Mouse (Mus musculus) cerebellum, adult 2 months (tissue): Measurements from ENCODE around the gene Kcng4. TPM values are rescaled to one million over a fixed set of nuclear protein-coding genes. Genes with fewer than 3 reads are reported as not detected.

ENCODE experiments used
- DNase-seq, 2 experiments: peaks; one replicate each; pipeline ENCODE4 v3.0.0; 2021
- H3K27ac ChIP-seq: fragments of 200-500 bp; 2 replicates; pipeline ENCODE4 v1.5.1; 2012; ENCODE audit warnings: low read length, control low read depth, inconsistent platforms; ENCODE audit not compliant: insufficient read depth
- H3K27me3 ChIP-seq: fragments of 200-500 bp; 2 replicates; pipeline ENCODE4 v1.6.1; 2012; ENCODE audit warnings: inconsistent platforms, mild to moderate bottlenecking, low read length, moderate library complexity; ENCODE audit not compliant: control insufficient read depth, insufficient read depth
- H3K4me1 ChIP-seq: fragments of 200-500 bp; 2 replicates; pipeline ENCODE4 v1.6.1; 2011; ENCODE audit warnings: low read length; ENCODE audit not compliant: control insufficient read depth, insufficient read depth
- H3K4me3 ChIP-seq: fragments of 200-500 bp; replicated peaks from 2 replicates; pipeline ENCODE3; 2011; ENCODE audit warnings: mild to moderate bottlenecking, low read depth, low read length, control low read depth; ENCODE audit not compliant: insufficient read depth
- CTCF ChIP-seq: fragments of 200-500 bp; IDR thresholded peaks from 2 replicates; pipeline ENCODE4 v1.5.1; 2011; ENCODE audit warnings: low read depth, mild to moderate bottlenecking, control low read depth, low read length, moderate library complexity, borderline replicate concordance; ENCODE audit not compliant: insufficient read depth
- POLR2A ChIP-seq: fragments of 200-500 bp; IDR thresholded peaks from 2 replicates; pipeline ENCODE4 v1.6.1; 2011; ENCODE audit warnings: low read length, control low read depth, borderline replicate concordance; ENCODE audit not compliant: insufficient read depth
- WGBS: fragments of 180-500 bp; shearing (Covaris S2); methylation state at CpG from one replicate; pipeline ENCODE4 v1.1.7; 2018; 5-methylcytosine and 5-hydroxymethylcytosine counted together
- polyA plus RNA-seq: library from polyadenylated mRNA; depleted of rRNA; stranded (reverse); fragments of >200 nt; gene quantifications from 2 replicates; pipeline ENCODE4 v1.2.3, GENCODE M21; 2012

The Kcng4 gene
- polyA plus RNA-seq, 1 experiment, result 92.6 TPM

- Histone ChIP-seq H3K4me3 (no peak overlapping the region), H3K27ac (no peak overlapping the region), H3K27me3 (no peaks in the 10 kb centered on the region; the same call in 1 of the 2 replicates), H3K4me1 (no peaks in the 10 kb centered on the region)
- WGBS, result 40% methylated on average over 2 of the region's 2 CpGs
- no peak for TF ChIP-seq CTCF
- no peak for TF ChIP-seq POLR2A
- no peak for DNase-seq
Observed at GRCm38 (mm10) chr8:119651324-119651723, 15.8 kb upstream of the Kcng4 start.

- no peak for DNase-seq
- WGBS, result 82% methylated on average over 7 of the region's 7 CpGs
Observed at GRCm38 (mm10) chr8:119646846-119647245, 11.4 kb upstream of the Kcng4 start.

GRCm38 (mm10) chr8:119646197-119646596, 10.7 kb upstream of the Kcng4 start:
- H3K27ac ChIP-seq, result no peak overlapping the region
- 72% methylated on average over 3 of the region's 3 CpGs for WGBS
- TF ChIP-seq CTCF (peak; percentile 1; the same call in 1 of the 2 replicates), POLR2A (no peak)
- H3K27me3 ChIP-seq, result no peaks in the 10 kb centered on the region; the same call in 1 of the 2 replicates
- DNase-seq, result no peak
- H3K4me1 ChIP-seq, result no peaks in the 10 kb centered on the region
- no peak overlapping the region for H3K4me3 ChIP-seq

More at GRCm38 (mm10) chr8:119646846-119647245, 11.4 kb upstream of the Kcng4 start:
- no peak overlapping the region for H3K27ac ChIP-seq
- no peak overlapping the region for H3K4me3 ChIP-seq
- H3K4me1 ChIP-seq, result no peaks in the 10 kb centered on the region
- TF ChIP-seq POLR2A, result no peak
- TF ChIP-seq CTCF, result no peak
- H3K27me3 ChIP-seq, result no peaks in the 10 kb centered on the region; the same call in 1 of the 2 replicates

GRCm38 (mm10) chr8:119644981-119645597, 9.6 kb upstream of the Kcng4 start:
- Histone ChIP-seq H3K27me3 (no peaks in the 10 kb centered on the region; the same call in 1 of the 2 replicates), H3K4me3 (no peak overlapping the region), H3K27ac (no peak overlapping the region), H3K4me1 (no peaks in the 10 kb centered on the region)
- TF ChIP-seq POLR2A (no peak), CTCF (no peak)
- 42% methylated on average over 18 of the region's 18 CpGs for WGBS
- no peak for DNase-seq

- H3K4me1 ChIP-seq, result no peaks in the 10 kb centered on the region
- no peak overlapping the region for H3K4me3 ChIP-seq
- no peak for DNase-seq
- H3K27ac ChIP-seq, result no peak overlapping the region
- 89% methylated on average over 17 of the region's 17 CpGs for WGBS
- no peaks in the 10 kb centered on the region for H3K27me3 ChIP-seq
- TF ChIP-seq CTCF, result no peak
- TF ChIP-seq POLR2A, result no peak
Observed at GRCm38 (mm10) chr8:119644429-119644960, 9.0 kb upstream of the Kcng4 start.

GRCm38 (mm10) chr8:119642960-119643359, 7.5 kb upstream of the Kcng4 start:
- whole genome bisulfite sequencing, result 86% methylated on average over 1 of the region's 1 CpGs
- peak in 1 of 2 experiments; percentile 51 for DNase-seq
- Histone ChIP-seq H3K27ac (no peak overlapping the region), H3K4me1 (no peaks in the 10 kb centered on the region; the same call in 1 of the 2 replicates), H3K27me3 (no peaks in the 10 kb centered on the region), H3K4me3 (no peak overlapping the region)
- TF ChIP-seq POLR2A (no peak), CTCF (no peak)

GRCm38 (mm10) chr8:119641058-119641457, 5.6 kb upstream of the Kcng4 start:
- WGBS, result 78% methylated on average over 5 of the region's 5 CpGs
- no peak for DNase-seq
- H3K4me3 ChIP-seq, result no peak overlapping the region
- TF ChIP-seq CTCF (no peak), POLR2A (no peak)
- H3K27me3 ChIP-seq, result no peaks in the 10 kb centered on the region
- H3K4me1 ChIP-seq, result no peaks in the 10 kb centered on the region; the same call in 1 of the 2 replicates
- no peak overlapping the region for H3K27ac ChIP-seq

- Histone ChIP-seq H3K27me3 (no peaks in the 10 kb centered on the region; the same call in 1 of the 2 replicates), H3K4me3 (no peak overlapping the region), H3K4me1 (no peaks in the 10 kb centered on the region; the same call in 1 of the 2 replicates)
Observed at GRCm38 (mm10) chr8:119639798-119640197, 4.3 kb upstream of the Kcng4 start.

More at GRCm38 (mm10) chr8:119639798-119640197, 4.3 kb upstream of the Kcng4 start:
- WGBS, result 51% methylated on average over 7 of the region's 7 CpGs
- H3K27ac ChIP-seq, result peak overlapping the region; percentile 28; the same call in 1 of the 2 replicates
- no peak for TF ChIP-seq CTCF
- no peak for TF ChIP-seq POLR2A
- peak in 1 of 2 experiments; percentile 36 for DNase-seq
